Mouse (Mus musculus): ENCODE data around the gene Unkl. TPM values are rescaled to one million over a fixed set of nuclear protein-coding genes. Genes with fewer than 3 reads are reported as not detected.

Unkl gene
- polyA plus RNA-seq, 1 experiment from 2014 or later = 6.4 TPM

- H3K4me2 ChIP-seq = no peak overlapping the region
- peaks cover 29% of the 10 kb centered on the region for H3K4me1 ChIP-seq (ENCODE audit: control insufficient read depth, insufficient read depth, low read length)
- ATAC-seq (ENCODE audit: low FRiP score) = no peak
- peaks cover 6% of the 10 kb centered on the region for H3K36me3 ChIP-seq (ENCODE audit: control insufficient read depth, insufficient read depth, low read length)
- H3K27me3 ChIP-seq (ENCODE audit: control insufficient read depth, insufficient read depth, low read length) = peaks cover 13% of the 10 kb centered on the region
- H3K4me3 ChIP-seq (ENCODE audit: low read depth, low read length) = no peak overlapping the region
- 59% methylated on average over 6 of the region's 6 CpGs for WGBS
- DNase-seq (ENCODE audit: low spot score, missing footprints) = no peak
- no peak overlapping the region for H3K27ac ChIP-seq (ENCODE audit: low read depth, low read length)
- no peaks in the 10 kb centered on the region for H3K9me3 ChIP-seq (ENCODE audit: control insufficient read depth, low read length)
- H3K9ac ChIP-seq (ENCODE audit: low read length) = no peak overlapping the region
Measured at GRCm38 (mm10) chr17:25257804-25258261, 69.6 kb downstream of the Unkl start.

- 72% methylated on average over 3 of the region's 3 CpGs for WGBS
- Histone ChIP-seq H3K36me3 (ENCODE audit: control insufficient read depth, insufficient read depth, low read length) (peaks cover 54% of the 10 kb centered on the region), H3K4me1 (ENCODE audit: control insufficient read depth, insufficient read depth, low read length) (no peaks in the 10 kb centered on the region; the same call in 1 of the 2 replicates)
Measured at GRCm38 (mm10) chr17:25264453-25264852, 76.3 kb downstream of the Unkl start.

GRCm38 (mm10) chr17:25270795-25271335 is 82.7 kb downstream of the Unkl start:
- Histone ChIP-seq H3K36me3 (ENCODE audit: control insufficient read depth, insufficient read depth, low read length) (peaks cover 24% of the 10 kb centered on the region), H3K4me3 (ENCODE audit: low read depth, low read length) (peak overlapping the region; percentile 98), H3K9me3 (ENCODE audit: control insufficient read depth, low read length) (no peaks in the 10 kb centered on the region), H3K4me2 (peak overlapping the region; percentile 99), H3K4me1 (ENCODE audit: control insufficient read depth, insufficient read depth, low read length) (peaks cover 17% of the 10 kb centered on the region), H3K27me3 (ENCODE audit: control insufficient read depth, insufficient read depth, low read length) (no peaks in the 10 kb centered on the region), H3K27ac (ENCODE audit: low read depth, low read length) (no peak overlapping the region), H3K9ac (ENCODE audit: low read length) (peak overlapping the region; percentile 20; the same call in 1 of the 2 replicates)
- 93% methylated on average over 2 of the region's 2 CpGs for WGBS
- ATAC-seq (ENCODE audit: low FRiP score) = no peak
- DNase-seq (ENCODE audit: low spot score, missing footprints) = no peak

More at GRCm38 (mm10) chr17:25264453-25264852, 76.3 kb downstream of the Unkl start:
- H3K4me3 ChIP-seq (ENCODE audit: low read depth, low read length) = no peak overlapping the region
- H3K27ac ChIP-seq (ENCODE audit: low read depth, low read length) = no peak overlapping the region
- ATAC-seq (ENCODE audit: low FRiP score) (0 out of 2 replicates have a peak, but pooled peaks have one; percentile 48), DNase-seq (ENCODE audit: low spot score, missing footprints) (no peak)
- H3K4me2 ChIP-seq = no peak overlapping the region
- H3K9ac ChIP-seq (ENCODE audit: low read length) = no peak overlapping the region
- no peaks in the 10 kb centered on the region for H3K9me3 ChIP-seq (ENCODE audit: control insufficient read depth, low read length)
- H3K27me3 ChIP-seq (ENCODE audit: control insufficient read depth, insufficient read depth, low read length) = no peaks in the 10 kb centered on the region

- Histone ChIP-seq H3K4me3 (ENCODE audit: low read depth, low read length) (peak overlapping the region; percentile 98), H3K27ac (ENCODE audit: low read depth, low read length) (no peak overlapping the region), H3K4me2 (peak overlapping the region; percentile 99), H3K9me3 (ENCODE audit: control insufficient read depth, low read length) (no peaks in the 10 kb centered on the region), H3K27me3 (ENCODE audit: control insufficient read depth, insufficient read depth, low read length) (no peaks in the 10 kb centered on the region), H3K9ac (ENCODE audit: low read length) (peak overlapping the region; percentile 100), H3K4me1 (ENCODE audit: control insufficient read depth, insufficient read depth, low read length) (peaks cover 17% of the 10 kb centered on the region), H3K36me3 (ENCODE audit: control insufficient read depth, insufficient read depth, low read length) (peaks cover 12% of the 10 kb centered on the region)
- peak; percentile 84 for DNase-seq (ENCODE audit: low spot score, missing footprints)
- 1% methylated on average over 10 of the region's 10 CpGs for WGBS
- no peak for ATAC-seq (ENCODE audit: low FRiP score)
Measured at GRCm38 (mm10) chr17:25272326-25272725, 84.1 kb downstream of the Unkl start.

- DNase-seq (ENCODE audit: low spot score, missing footprints) = peak; percentile 96
- peak overlapping the region; percentile 100 for H3K9ac ChIP-seq (ENCODE audit: low read length)
- peaks cover 10% of the 10 kb centered on the region for H3K36me3 ChIP-seq (ENCODE audit: control insufficient read depth, insufficient read depth, low read length)
- H3K4me1 ChIP-seq (ENCODE audit: control insufficient read depth, insufficient read depth, low read length) = peaks cover 17% of the 10 kb centered on the region
- ATAC-seq (ENCODE audit: low FRiP score) = peak; percentile 90
- H3K4me2 ChIP-seq = peak overlapping the region; percentile 99
- H3K27me3 ChIP-seq (ENCODE audit: control insufficient read depth, insufficient read depth, low read length) = no peaks in the 10 kb centered on the region
- H3K4me3 ChIP-seq (ENCODE audit: low read depth, low read length) = peak overlapping the region; percentile 98
- H3K27ac ChIP-seq (ENCODE audit: low read depth, low read length) = peak overlapping the region; percentile 97
- H3K9me3 ChIP-seq (ENCODE audit: control insufficient read depth, low read length) = no peaks in the 10 kb centered on the region
- under 1% methylated on average over 72 of the region's 92 CpGs for WGBS
Measured at GRCm38 (mm10) chr17:25272951-25273705, 84.9 kb downstream of the Unkl start.

- H3K4me2 ChIP-seq = peak overlapping the region; percentile 45
- no peaks in the 10 kb centered on the region for H3K9me3 ChIP-seq (ENCODE audit: control insufficient read depth, low read length)
- peaks cover 17% of the 10 kb centered on the region for H3K4me1 ChIP-seq (ENCODE audit: control insufficient read depth, insufficient read depth, low read length)
- H3K9ac ChIP-seq (ENCODE audit: low read length) = peak overlapping the region; percentile 100
- H3K36me3 ChIP-seq (ENCODE audit: control insufficient read depth, insufficient read depth, low read length) = peaks cover 4% of the 10 kb centered on the region
- ATAC-seq (ENCODE audit: low FRiP score) (peak; percentile 89), DNase-seq (ENCODE audit: low spot score, missing footprints) (peak; percentile 100)
- peak overlapping the region; percentile 97 for H3K27ac ChIP-seq (ENCODE audit: low read depth, low read length)
- peak overlapping the region; percentile 98 for H3K4me3 ChIP-seq (ENCODE audit: low read depth, low read length)
- 2% methylated on average over 39 of the region's 45 CpGs for WGBS
- no peaks in the 10 kb centered on the region for H3K27me3 ChIP-seq (ENCODE audit: control insufficient read depth, insufficient read depth, low read length)
Measured at GRCm38 (mm10) chr17:25273706-25274501, 85.7 kb downstream of the Unkl start.

- Histone ChIP-seq H3K4me3 (ENCODE audit: low read depth, low read length) (peak within 1 kb of the TSS; percentile 98), H3K27me3 (ENCODE audit: control insufficient read depth, insufficient read depth, low read length) (no peaks in the 10 kb centered on the region), H3K9me3 (ENCODE audit: control insufficient read depth, low read length) (no peaks in the 10 kb centered on the region), H3K36me3 (ENCODE audit: control insufficient read depth, insufficient read depth, low read length) (no peaks in the 10 kb centered on the region), H3K4me1 (ENCODE audit: control insufficient read depth, insufficient read depth, low read length) (peaks cover 17% of the 10 kb centered on the region), H3K4me2 (peak within 1 kb of the TSS; percentile 45), H3K27ac (ENCODE audit: low read depth, low read length) (peak within 1 kb of the TSS; percentile 97), H3K9ac (ENCODE audit: low read length) (peak within 1 kb of the TSS; percentile 100)
- 88% methylated on average over 9 of the region's 9 CpGs for WGBS
- DNase-seq (ENCODE audit: low spot score, missing footprints) (peak; percentile 62), ATAC-seq (ENCODE audit: low FRiP score) (no peak)
Measured at GRCm38 (mm10) chr17:25274571-25275346, 86.6 kb downstream of the Unkl start, which contains the start of gene Ube2i. Ube2i (minus strand) TSS chr17:25274622.

- DNase-seq (ENCODE audit: low spot score, missing footprints) (peak; percentile 71), ATAC-seq (ENCODE audit: low FRiP score) (no peak)
- Histone ChIP-seq H3K27me3 (ENCODE audit: control insufficient read depth, insufficient read depth, low read length) (no peaks in the 10 kb centered on the region), H3K9me3 (ENCODE audit: control insufficient read depth, low read length) (no peaks in the 10 kb centered on the region), H3K4me2 (no peak overlapping the region), H3K36me3 (ENCODE audit: control insufficient read depth, insufficient read depth, low read length) (no peaks in the 10 kb centered on the region), H3K4me3 (ENCODE audit: low read depth, low read length) (no peak overlapping the region), H3K4me1 (ENCODE audit: control insufficient read depth, insufficient read depth, low read length) (peaks cover 13% of the 10 kb centered on the region), H3K27ac (ENCODE audit: low read depth, low read length) (no peak overlapping the region), H3K9ac (ENCODE audit: low read length) (no peak overlapping the region)
- 96% methylated on average over 3 of the region's 3 CpGs for WGBS
Measured at GRCm38 (mm10) chr17:25275833-25276232, 87.6 kb downstream of the Unkl start.

All from midbrain, embryonic 11.5 days (tissue).